Mouse (Mus musculus) kidney, postnatal 36 days (tissue): Measurements from ENCODE around the gene Sphk2.

Experiments
- DNase-seq, 2 experiments: peaks; one replicate each; pipeline ENCODE4 v3.0.0; 2021 to 2022; ENCODE audit warnings: mixed read lengths in 2 of 2

Gene Sphk2

DNA sequence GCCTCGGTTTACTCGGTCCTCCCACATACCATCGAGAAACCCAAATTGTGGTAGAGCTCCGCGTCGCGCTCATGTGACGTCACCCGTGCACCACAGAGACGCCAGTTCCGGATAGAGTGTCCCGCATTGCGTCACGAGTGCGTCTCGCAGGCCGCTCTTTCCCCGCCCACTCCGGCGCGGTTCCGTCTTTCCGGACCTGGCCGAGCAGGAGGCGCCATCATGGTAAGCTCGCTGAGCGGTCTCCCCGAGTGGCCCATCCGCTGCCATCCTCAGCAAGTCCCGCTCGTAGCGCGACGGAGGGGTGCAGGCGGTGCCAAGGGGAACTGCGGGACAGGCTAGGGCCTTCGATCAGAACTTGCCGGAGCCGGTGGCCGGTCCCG lies at the start of gene Sphk2:
Sphk2 (minus strand) TSS at position 85 of the 380 bp plus-strand sequence.
- DNase-seq = peak; percentile 99

DNA sequence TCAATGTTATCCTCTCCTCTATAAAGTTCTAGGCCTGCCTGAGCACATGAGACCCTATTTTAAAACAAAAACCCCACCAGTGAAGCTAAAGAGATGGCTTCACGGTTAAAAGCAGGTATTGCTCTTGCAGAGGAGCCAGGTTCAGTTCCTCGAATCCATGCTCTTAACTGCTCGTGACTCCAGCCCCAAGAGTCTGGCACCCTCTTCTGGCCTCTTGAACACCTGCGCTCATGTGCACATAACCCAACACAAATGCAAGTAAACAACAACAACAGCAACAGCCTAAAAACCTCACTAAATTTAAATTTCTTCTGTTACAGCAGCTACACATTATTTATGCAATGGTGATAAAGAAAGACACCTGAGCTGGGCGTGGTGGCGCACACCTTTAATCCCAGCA lies 49.7 kb upstream of the Sphk2 start:
- DNase-seq = no peak

DNA sequence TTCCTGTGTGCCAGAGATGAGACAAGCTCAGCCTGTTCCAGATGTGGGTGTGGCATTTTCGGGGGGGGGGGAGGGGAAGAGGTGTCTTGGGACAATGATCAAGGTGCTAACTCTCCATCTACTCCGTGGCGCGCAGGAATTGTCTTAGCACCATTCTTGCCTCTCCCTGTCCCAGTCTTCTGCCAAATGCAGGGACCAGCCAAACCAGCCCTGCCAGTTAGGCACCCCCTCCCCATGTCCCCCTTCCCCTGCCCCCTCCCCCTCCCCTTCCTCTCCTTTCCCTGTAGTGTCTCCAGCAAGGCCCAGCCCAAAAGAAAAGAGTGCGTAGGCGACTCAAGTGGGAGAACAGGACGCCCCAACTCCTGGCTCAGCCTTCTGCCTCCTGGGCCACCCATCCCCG lies 49.0 kb upstream of the Sphk2 start:
- no peak for DNase-seq

DNA sequence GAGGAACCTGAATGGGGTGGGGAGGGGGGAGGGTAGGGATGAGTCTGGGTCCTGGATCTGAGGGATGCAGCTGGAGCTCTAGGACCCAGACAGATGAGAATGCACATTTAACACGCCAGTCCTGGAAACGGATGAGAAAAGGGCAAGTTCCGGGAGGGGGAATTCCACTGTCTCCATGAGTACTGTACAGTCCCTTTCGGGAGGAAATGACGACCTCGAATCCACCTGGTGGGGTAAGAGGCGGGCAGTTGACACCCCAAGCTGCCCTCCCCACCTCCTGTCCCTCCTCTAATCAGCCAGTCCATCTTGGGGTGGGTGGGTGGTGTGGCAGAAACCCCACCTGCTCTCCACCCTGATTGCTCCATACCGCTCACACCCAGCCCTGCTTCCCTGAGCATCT lies 48.2 kb upstream of the Sphk2 start:
- no peak for DNase-seq

- DNase-seq = no peak
These were observed 42.3 kb upstream of the Sphk2 start for GRCm38 (mm10) chr7:45760151-45760550.

DNA sequence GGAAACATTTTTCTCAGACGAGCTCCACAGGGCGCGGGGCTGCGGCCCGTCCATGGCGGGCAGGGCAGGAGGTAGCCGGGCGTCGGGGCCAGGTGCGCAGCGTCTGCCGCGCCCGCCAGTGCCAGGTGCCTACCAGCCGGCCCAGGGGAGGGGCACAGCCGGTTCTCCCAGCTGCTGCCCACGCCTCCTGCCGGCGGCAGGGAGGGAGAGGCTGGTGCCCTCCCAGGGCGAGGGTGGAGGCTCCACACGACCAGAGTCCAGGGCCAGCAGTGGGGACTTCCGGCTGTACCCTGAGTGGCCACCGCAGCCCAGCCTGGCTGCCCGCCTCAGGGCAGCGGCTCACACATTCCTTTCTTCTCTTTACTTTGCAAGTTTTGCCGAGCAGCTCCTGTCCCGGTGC lies 41.6 kb upstream of the Sphk2 start:
- DNase-seq = peak; percentile 81 to 86

DNA sequence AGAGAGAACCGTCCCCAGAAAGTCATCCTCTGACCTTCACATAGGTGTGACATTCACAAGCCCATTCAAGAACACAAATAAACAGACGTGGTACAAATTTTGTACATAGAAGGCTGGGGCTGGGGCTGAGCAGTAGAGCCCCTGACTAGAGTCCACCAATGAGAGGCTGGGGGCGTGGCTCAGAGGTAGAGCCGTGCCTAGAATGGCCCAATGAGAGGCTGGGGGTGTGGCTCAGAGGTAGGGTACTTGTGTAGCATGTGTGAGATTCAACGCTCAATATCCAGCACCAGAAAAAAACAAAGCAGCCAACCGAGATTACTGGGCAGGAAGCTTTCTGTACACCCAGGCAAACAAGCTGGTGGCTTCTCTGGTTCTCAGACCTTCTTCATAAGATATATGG lies 37.9 kb upstream of the Sphk2 start:
- no peak for DNase-seq

DNA sequence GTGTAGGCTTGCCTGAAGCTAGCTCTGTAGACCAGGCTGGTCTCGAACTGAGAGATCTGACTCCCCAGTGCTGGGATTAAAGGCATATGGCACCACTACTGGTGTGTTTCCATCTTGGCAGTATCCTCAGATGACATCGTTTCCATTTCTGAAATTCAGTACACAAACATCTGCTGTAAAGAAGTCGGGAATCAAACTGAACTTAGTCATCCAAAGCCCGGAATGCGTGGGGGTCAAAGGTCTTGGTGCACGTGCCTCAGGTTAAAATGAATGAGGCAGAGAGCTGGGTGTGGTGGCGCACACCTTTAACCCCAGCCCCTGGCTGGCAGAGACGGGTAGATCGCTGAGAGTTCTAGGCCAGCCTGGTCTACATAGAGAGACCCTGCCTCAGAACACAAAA lies 32.4 kb upstream of the Sphk2 start:
- DNase-seq = peak; percentile 29 to 50

- DNase-seq = no peak
These were observed 31.6 kb upstream of the Sphk2 start for GRCm38 (mm10) chr7:45749401-45749800.

DNA sequence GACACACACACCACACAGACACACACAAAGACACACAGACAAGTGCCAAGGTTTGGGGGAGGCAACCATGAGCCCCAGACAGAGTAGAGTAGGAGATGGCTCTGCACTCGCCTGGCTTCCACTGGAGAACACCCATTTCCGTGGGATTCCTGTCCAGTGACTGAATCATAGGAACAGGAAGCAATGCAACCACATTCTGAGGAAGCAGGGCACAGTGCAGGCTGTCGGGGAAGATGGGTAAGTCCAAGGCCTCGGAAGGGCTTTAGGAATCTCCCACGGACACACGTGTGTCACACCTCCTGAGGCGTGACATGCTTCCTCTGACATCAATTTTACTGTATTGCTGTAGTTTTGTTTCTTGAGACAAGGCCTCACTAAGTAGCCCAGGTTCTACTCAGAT lies 30.3 kb upstream of the Sphk2 start:
- peak; percentile 25 to 38 for DNase-seq

GRCm38 (mm10) chr7:45747450-45747849 lies 29.6 kb upstream of the Sphk2 start:
- DNase-seq = no peak

DNA sequence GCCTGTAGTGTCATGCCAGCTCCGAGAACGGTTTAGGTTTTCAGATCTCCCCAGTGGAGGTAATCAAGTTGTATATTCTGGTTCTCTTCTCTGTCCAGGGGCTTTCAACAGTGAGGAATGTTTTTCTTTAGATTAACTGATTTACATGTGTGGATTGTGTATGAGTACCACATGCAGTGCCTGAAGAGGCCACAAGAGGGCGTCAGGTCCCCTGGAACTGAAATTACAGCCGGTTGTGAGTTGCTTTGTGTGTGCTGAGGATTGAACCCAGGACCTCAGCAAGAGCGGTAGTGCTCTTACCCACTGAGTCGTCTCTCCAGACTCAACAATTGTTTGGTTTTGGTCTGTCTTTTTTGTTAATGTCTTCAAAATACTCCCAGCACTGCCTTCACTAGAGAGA lies 28.7 kb upstream of the Sphk2 start:
- no peak for DNase-seq

DNA sequence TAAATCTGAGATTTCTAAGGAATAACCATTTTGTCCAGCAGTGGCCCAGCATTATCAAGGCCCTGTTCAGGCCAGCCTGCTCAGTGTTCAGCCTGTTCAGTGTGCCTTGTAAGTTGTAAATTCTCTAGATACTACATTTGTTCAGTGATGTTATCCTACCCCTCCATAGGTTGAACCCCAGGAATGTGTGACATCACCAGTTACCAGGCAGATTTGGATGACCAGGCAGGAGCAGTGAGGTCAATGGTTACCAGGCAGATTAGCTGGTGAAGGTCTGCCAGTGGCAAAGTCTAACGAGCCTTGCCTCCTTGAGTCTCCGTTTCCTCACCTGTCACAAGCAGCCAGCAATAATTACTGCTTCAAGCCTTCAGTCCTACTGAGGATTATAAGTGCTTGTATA lies 26.6 kb upstream of the Sphk2 start:
- DNase-seq = peak; percentile 80 to 91

- peak in 1 of 2 experiments; percentile 37 for DNase-seq
These were observed 24.5 kb upstream of the Sphk2 start for GRCm38 (mm10) chr7:45742338-45742737.

- no peak for DNase-seq
These were observed 24.0 kb upstream of the Sphk2 start for GRCm38 (mm10) chr7:45741777-45742176.

DNA sequence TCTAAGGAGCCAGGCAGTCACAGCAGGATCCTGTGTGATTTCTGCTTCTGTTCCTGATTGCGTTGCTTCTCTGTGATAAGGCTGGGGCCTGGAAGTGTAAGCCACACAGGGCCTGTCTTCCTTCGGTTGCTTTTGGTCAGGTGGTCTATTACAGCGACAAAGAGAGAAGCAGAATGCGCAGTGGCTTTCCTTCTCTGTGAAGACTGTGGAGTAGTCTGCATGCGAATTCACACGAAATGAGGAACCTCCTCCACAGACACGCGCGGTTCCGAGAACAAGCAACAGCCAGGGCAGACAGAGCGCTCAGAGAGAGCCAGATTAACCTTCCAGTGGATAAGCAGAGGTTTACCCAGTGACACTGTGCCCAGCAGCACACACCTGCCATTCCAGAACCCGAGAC lies 23.5 kb upstream of the Sphk2 start:
- no peak for DNase-seq

DNA sequence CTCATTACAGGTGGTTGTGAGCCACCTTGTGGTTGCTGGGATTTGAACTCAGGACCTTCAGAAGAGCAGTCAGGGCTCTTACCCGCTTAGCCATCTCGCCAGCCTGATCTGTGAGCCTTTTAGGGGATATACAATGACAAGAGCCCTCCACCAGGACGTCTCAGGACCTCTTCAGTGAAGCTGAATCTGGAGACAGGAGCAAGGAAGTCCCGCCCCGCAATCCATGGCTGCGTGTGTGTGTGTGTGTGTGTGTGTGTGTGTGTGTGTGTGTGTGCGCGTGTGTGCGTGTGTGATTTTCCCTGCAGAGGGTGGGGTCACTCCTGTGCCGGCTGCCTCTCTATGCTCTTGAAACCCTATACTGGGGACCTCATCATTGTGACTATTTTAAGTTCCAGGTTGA lies 22.0 kb upstream of the Sphk2 start:
- no peak for DNase-seq

GRCm38 (mm10) chr7:45739162-45739763 lies 21.5 kb upstream of the Sphk2 start:
- DNase-seq = peak; percentile 89 to 94

DNA sequence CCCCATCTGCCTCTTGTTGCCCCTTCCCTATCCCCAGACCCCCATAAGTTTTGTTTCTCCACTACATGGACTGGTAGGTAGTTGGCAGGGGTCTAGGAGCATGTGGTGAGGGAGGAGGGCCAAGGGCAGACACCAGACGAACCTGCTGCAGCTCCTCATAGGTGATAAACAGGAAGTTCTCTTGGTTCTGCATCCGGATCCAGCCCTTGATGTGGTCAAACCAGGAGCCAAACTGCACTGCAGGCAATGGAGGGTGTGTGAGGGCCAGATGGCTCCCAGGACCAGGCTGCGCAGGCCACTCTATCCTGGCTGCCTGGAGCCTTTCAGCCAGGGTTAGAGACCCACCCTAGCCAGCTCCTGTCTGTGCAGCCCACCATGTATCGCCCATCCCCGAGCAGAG lies 15.7 kb upstream of the Sphk2 start:
- DNase-seq = no peak

DNA sequence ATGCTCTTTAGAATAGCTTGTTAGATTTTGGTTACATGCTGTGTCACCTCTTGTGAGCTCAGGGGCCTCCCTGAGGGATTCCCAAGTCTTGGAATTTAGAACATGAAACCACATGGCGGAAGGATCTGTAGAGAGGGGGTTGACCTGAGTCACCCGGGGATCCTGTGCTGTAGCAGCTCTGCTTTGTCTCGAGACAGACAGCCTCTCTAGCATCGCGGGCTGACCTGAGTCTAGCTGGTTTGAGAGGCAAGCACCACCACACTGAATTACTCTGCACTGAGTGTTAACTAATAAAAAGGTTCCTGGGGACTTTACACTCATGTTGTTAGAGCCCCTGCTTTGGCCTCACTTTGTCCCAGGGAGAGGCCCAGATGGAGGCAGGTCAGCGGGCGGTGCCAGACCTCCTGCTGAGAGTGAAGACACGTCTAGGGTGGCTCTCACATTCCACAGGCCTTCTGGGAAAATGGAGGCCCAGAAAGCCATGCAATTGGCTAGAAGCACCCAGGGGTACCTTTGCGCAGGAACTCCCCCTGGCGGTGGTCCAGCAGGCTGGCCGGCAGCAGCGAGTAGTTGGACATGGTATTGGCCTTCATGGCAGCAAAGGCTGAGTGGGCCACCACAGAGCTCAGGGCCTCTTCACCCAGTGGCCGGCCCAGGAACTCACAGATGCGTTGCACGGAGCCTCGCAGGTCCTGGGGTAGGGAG lies 13.1 kb upstream of the Sphk2 start:
- DNase-seq = peak; percentile 49 to 77

- DNase-seq = no peak
These were observed 9.8 kb upstream of the Sphk2 start for GRCm38 (mm10) chr7:45727625-45728024.

DNA sequence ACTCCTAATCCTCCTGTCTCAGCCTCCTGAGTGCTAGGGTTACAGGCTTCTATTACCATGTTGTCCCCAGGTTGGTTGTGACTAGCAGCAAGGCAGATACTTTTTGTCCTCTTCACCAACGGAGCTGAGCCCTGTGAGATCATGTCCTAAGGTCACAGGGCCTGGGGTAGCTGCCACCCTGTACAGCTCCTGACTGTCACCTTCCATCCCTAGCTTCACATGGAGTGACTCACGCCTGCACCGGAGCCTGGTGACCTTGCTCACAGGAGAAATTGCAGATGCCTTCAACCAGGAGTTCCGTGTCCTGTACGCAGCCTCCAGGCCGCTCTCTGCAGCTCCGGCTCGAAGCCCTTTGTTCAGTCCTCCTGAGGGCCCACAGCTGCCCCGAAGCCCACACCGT lies 8.6 kb upstream of the Sphk2 start:
- DNase-seq = no peak

DNA sequence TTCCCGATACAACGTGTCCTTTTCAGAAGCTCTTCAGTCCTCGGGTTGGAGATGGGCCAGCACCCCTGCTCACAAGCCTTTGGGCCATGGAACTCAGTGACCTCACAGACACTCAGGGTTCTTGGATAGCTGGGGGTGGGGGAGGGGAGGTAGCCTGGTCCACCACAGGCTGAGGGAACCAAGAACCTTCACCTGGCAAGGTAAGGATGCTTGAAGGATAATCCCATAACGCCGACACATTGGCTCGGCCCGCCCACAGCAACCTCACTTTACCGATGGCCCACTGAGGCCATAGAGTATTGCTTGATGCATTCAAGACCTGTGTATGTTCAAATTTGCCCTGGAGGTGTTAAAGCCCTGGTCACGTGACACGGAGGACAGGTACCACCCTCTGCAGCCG lies 7.9 kb upstream of the Sphk2 start, which contains the start of gene Spaca4:
Spaca4 (minus strand) TSS at position 101 of the 400 bp plus-strand sequence.
- DNase-seq = no peak

GRCm38 (mm10) chr7:45725151-45725550 lies 7.3 kb upstream of the Sphk2 start:
- DNase-seq = no peak

GRCm38 (mm10) chr7:45723781-45724180 lies 6.0 kb upstream of the Sphk2 start:
- DNase-seq = no peak
